ENCODE assay signal across 8 mouse cellular contexts in genomic region chrX:166328904-166329451, GRCm38 (mm10).
DNase-seq lines count a peak whose midpoint lies in the region; ATAC-seq lines count a peak whose summit lies in the region.

No protein-coding gene starts in this region.

- 0 out of 2 replicates have a peak, but pooled peaks cover 5% of the 10 kb centered on the region for H3K4me1 ChIP-seq in heart, embryonic 13.5 days
- peaks cover 4% of the 10 kb centered on the region; the same call in 1 of the 2 replicates for H3K4me1 ChIP-seq in embryonic facial prominence, embryonic 14.5 days (ENCODE audit: control insufficient read depth, insufficient read depth, low read length)
- H3K4me1 ChIP-seq in limb, embryonic 12.5 days (replicated peaks) = peaks cover 13% of the 10 kb centered on the region; the same call in 1 of the 2 replicates
- H3K4me1 ChIP-seq in neural tube, embryonic 12.5 days = peaks cover 11% of the 10 kb centered on the region; the same call in 1 of the 2 replicates

- peak overlapping the region; percentile 31 for H3K4me2 ChIP-seq in heart, embryonic 13.5 days
- H3K4me2 ChIP-seq in embryonic facial prominence, embryonic 14.5 days (ENCODE audit: low read depth, low read length) = no peak overlapping the region
- H3K4me2 ChIP-seq in limb, embryonic 12.5 days = no peak overlapping the region
- H3K4me2 ChIP-seq in neural tube, embryonic 12.5 days (replicated peaks) = peak overlapping the region; percentile 36

- H3K9ac ChIP-seq in heart, embryonic 13.5 days = no peak overlapping the region
- no peak overlapping the region for H3K9ac ChIP-seq in embryonic facial prominence, embryonic 14.5 days (ENCODE audit: low read depth, low read length)
- H3K9ac ChIP-seq in limb, embryonic 12.5 days (replicated peaks) = no peak overlapping the region
- no peak overlapping the region for H3K9ac ChIP-seq in neural tube, embryonic 12.5 days

- no peaks in the 10 kb centered on the region for H3K9me3 ChIP-seq in heart, embryonic 13.5 days
- no peaks in the 10 kb centered on the region for H3K9me3 ChIP-seq in embryonic facial prominence, embryonic 14.5 days (ENCODE audit: control insufficient read depth, low read length)
- no peaks in the 10 kb centered on the region for H3K9me3 ChIP-seq in limb, embryonic 12.5 days
- no peaks in the 10 kb centered on the region for H3K9me3 ChIP-seq in neural tube, embryonic 12.5 days

- no peak overlapping the region for H3K4me3 ChIP-seq in heart, embryonic 13.5 days
- no peak overlapping the region for H3K4me3 ChIP-seq in embryonic facial prominence, embryonic 14.5 days (ENCODE audit: low read depth, low read length)
- H3K4me3 ChIP-seq in limb, embryonic 12.5 days (replicated peaks) = no peak overlapping the region
- no peak overlapping the region for H3K4me3 ChIP-seq in neural tube, embryonic 12.5 days

- 27% methylated on average over 9 of the region's 9 CpGs for WGBS in heart, embryonic 13.5 days
- WGBS in embryonic facial prominence, embryonic 14.5 days = 22% methylated on average over 9 of the region's 9 CpGs
- 21% methylated on average over 9 of the region's 9 CpGs for WGBS in limb, embryonic 12.5 days
- WGBS in neural tube, embryonic 12.5 days = 26% methylated on average over 9 of the region's 9 CpGs

- no peak for DNase-seq in heart, postnatal 25 days (ENCODE audit: low spot score)
- DNase-seq in CD4-positive, CD25-positive, alpha-beta regulatory T cell, adult 2 months (ENCODE audit: low read depth, low spot score) = peak; percentile 30
- peak; percentile 58 for DNase-seq in embryonic facial prominence, embryonic 14.5 days (ENCODE audit: low spot score)
- DNase-seq in thymus, postnatal 14 days = no peak
- no peak for DNase-seq in right cerebral cortex, postnatal 25 days

- no peak overlapping the region for H3K27ac ChIP-seq in heart, embryonic 13.5 days (replicated peaks)
- peak overlapping the region; percentile 44 for H3K27ac ChIP-seq in embryonic facial prominence, embryonic 14.5 days (replicated peaks; ENCODE audit: low read depth, low read length)
- no peak overlapping the region for H3K27ac ChIP-seq in limb, embryonic 12.5 days
- no peak overlapping the region for H3K27ac ChIP-seq in neural tube, embryonic 12.5 days

- ATAC-seq in heart, embryonic 13.5 days (ENCODE audit: extremely low read depth, insufficient number of reproducible peaks, low FRiP score, low TSS enrichment) = no peak
- ATAC-seq in embryonic facial prominence, embryonic 14.5 days (ENCODE audit: low read depth) = peak; percentile 77; the same call in 1 of the 2 replicates
- 0 out of 2 replicates have a peak, but pooled peaks have one; percentile 20 for ATAC-seq in limb, embryonic 12.5 days (ENCODE audit: insufficient number of reproducible peaks, insufficient read depth, low FRiP score, low TSS enrichment, low read depth)
- peak; percentile 94 for ATAC-seq in neural tube, embryonic 12.5 days (ENCODE audit: low FRiP score, low read depth)

- no peaks in the 10 kb centered on the region for H3K36me3 ChIP-seq in heart, embryonic 13.5 days
- no peaks in the 10 kb centered on the region for H3K36me3 ChIP-seq in embryonic facial prominence, embryonic 14.5 days (ENCODE audit: control insufficient read depth, insufficient read depth, low read length)
- H3K36me3 ChIP-seq in limb, embryonic 12.5 days = no peaks in the 10 kb centered on the region
- H3K36me3 ChIP-seq in neural tube, embryonic 12.5 days = no peaks in the 10 kb centered on the region

- H3K27me3 ChIP-seq in heart, embryonic 13.5 days (replicated peaks) = no peaks in the 10 kb centered on the region
- H3K27me3 ChIP-seq in embryonic facial prominence, embryonic 14.5 days (replicated peaks; ENCODE audit: control insufficient read depth, insufficient read depth, low read length) = peaks cover 14% of the 10 kb centered on the region
- H3K27me3 ChIP-seq in limb, embryonic 12.5 days = peaks cover 18% of the 10 kb centered on the region
- no peaks in the 10 kb centered on the region for H3K27me3 ChIP-seq in neural tube, embryonic 12.5 days (replicated peaks)

- intact Hi-C loops in heart, postnatal 25 days (cut with DNase I) = no loop called here

Comparison
In these comparisons a context has a peak if more than half of its experiments do, and no peak if none do; other contexts are left out.
1. H3K4me2 ChIP-seq: peak in heart, embryonic 13.5 days (single experiment) and neural tube, embryonic 12.5 days (single experiment); none in embryonic facial prominence, embryonic 14.5 days (single experiment) and limb, embryonic 12.5 days (single experiment).
2. DNase-seq: peak in CD4-positive, CD25-positive, alpha-beta regulatory T cell, adult 2 months (single experiment) and embryonic facial prominence, embryonic 14.5 days (single experiment); none in heart, postnatal 25 days (single experiment), thymus, postnatal 14 days (single experiment) and right cerebral cortex, postnatal 25 days (single experiment).